Mouse (Mus musculus) CH12.LX (cell line): ENCODE results near the gene Sh3bp5. TPM values are rescaled to one million over a fixed set of nuclear protein-coding genes. Genes with fewer than 3 reads are reported as not detected.

Source experiments
- DNase-seq: peaks from one replicate; pipeline ENCODE4 v3.0.0-alpha.2; 2013; ENCODE audit errors: extremely low read depth
- H3K27ac ChIP-seq: 2 replicates; pipeline ENCODE4 v1.5.1; 2012; ENCODE audit warnings: low read depth, mild to moderate bottlenecking, control low read depth, moderate library complexity; ENCODE audit not compliant: insufficient read depth
- H3K27me3 ChIP-seq: replicated peaks from 2 replicates; pipeline ENCODE3; 2012; ENCODE audit warnings: inconsistent platforms
- H3K36me3 ChIP-seq, 2 experiments: replicated peaks in 1 of 2; 2 replicates each; pipeline versions ENCODE3 to v1.6.1; 2012; ENCODE audit warnings: inconsistent platforms in 1 of 2, low read length in 1 of 2, mild to moderate bottlenecking in 1 of 2, mixed read lengths in 1 of 2, moderate library complexity in 1 of 2; ENCODE audit not compliant: control insufficient read depth in 1 of 2, insufficient read depth in 1 of 2
- H3K4me1 ChIP-seq, 2 experiments: 2 replicates each; pipeline ENCODE4 v1.6.1; 2012; ENCODE audit warnings: inconsistent platforms in 1 of 2, moderate library complexity in 1 of 2; ENCODE audit not compliant: insufficient read depth in 2 of 2, control insufficient read depth in 1 of 2
- H3K4me2 ChIP-seq: 2 replicates; pipeline ENCODE4 v1.6.1; 2012; ENCODE audit warnings: low read depth, mild to moderate bottlenecking, control low read depth; ENCODE audit not compliant: poor library complexity, insufficient read depth, severe bottlenecking
- H3K4me3 ChIP-seq, 3 experiments: fragments of 150-350 bp in 1 of 3; sonication (generic) in 1 of 3; replicated peaks in 1 of 3; 2 replicates each; pipeline versions ENCODE3 to v1.5.1; 2011 to 2012; ENCODE audit warnings: low read depth in 2 of 3, low read length in 2 of 3, mild to moderate bottlenecking in 2 of 3, moderate library complexity in 2 of 3, control low read depth in 1 of 3, improper control_type of control experiment in 1 of 3, inconsistent platforms in 1 of 3, mixed read lengths in 1 of 3; ENCODE audit not compliant: poor library complexity in 1 of 3
- H3K79me2 ChIP-seq: replicated peaks from 2 replicates; pipeline ENCODE4 v1.6.1; 2012; ENCODE audit warnings: mild to moderate bottlenecking, moderate library complexity; ENCODE audit not compliant: control insufficient read depth, poor library complexity, insufficient read depth, severe bottlenecking; ENCODE audit errors: extremely low read depth
- H3K9ac ChIP-seq: 2 replicates; pipeline ENCODE4 v1.6.1; 2012; ENCODE audit warnings: low read depth, mild to moderate bottlenecking, control low read depth, moderate library complexity; ENCODE audit not compliant: insufficient read depth
- H3K9me3 ChIP-seq: replicated peaks from 2 replicates; pipeline ENCODE3; 2012; ENCODE audit warnings: low read length, inconsistent platforms, mixed read lengths
- BHLHE40 ChIP-seq: IDR thresholded peaks from 2 replicates; pipeline ENCODE4 v1.6.1; 2011; ENCODE audit warnings: mild to moderate bottlenecking, low read depth, low read length, improper control_type of control experiment
- CTCF ChIP-seq, 2 experiments: IDR thresholded peaks in 1 of 2; conservative IDR thresholded peaks in 1 of 2; 2 replicates each; pipeline ENCODE4 v1.5.1; 2011 to 2012; ENCODE audit warnings: low read depth in 2 of 2, low read length in 2 of 2, improper control_type of control experiment in 1 of 2, inconsistent platforms in 1 of 2, mild to moderate bottlenecking in 1 of 2, moderate library complexity in 1 of 2
- E2F4 ChIP-seq: IDR thresholded peaks from 2 replicates; pipeline ENCODE4 v1.6.1; 2011; ENCODE audit warnings: low read depth, low read length, improper control_type of control experiment; ENCODE audit not compliant: insufficient replicate concordance
- EP300 ChIP-seq: IDR thresholded peaks from 2 replicates; pipeline ENCODE4 v1.6.1; 2011; ENCODE audit warnings: low read length, improper control_type of control experiment
- ETS1 ChIP-seq: conservative IDR thresholded peaks from 2 replicates; pipeline ENCODE4 v1.6.1; 2012; ENCODE audit warnings: low read depth, mild to moderate bottlenecking, inconsistent platforms, low read length, improper control_type of control experiment, moderate library complexity
- GABPA ChIP-seq: IDR thresholded peaks from 2 replicates; pipeline ENCODE4 v1.6.1; 2012; ENCODE audit warnings: low read depth, low read length, improper control_type of control experiment, inconsistent platforms; ENCODE audit not compliant: insufficient replicate concordance
- HCFC1 ChIP-seq: IDR thresholded peaks from 2 replicates; pipeline ENCODE4 v1.6.1; 2012; ENCODE audit warnings: low read depth, mild to moderate bottlenecking, inconsistent platforms, low read length, improper control_type of control experiment
- IRF4 ChIP-seq: IDR thresholded peaks from 2 replicates; pipeline ENCODE4 v1.6.1; 2014; ENCODE audit warnings: low read depth, mild to moderate bottlenecking, inconsistent platforms, low read length, improper control_type of control experiment
- KAT2A ChIP-seq: IDR thresholded peaks from 2 replicates; pipeline ENCODE4 v1.6.1; 2012; ENCODE audit warnings: low read length, improper control_type of control experiment, inconsistent platforms; ENCODE audit not compliant: insufficient replicate concordance
- MAX ChIP-seq: IDR thresholded peaks from 2 replicates; pipeline ENCODE4 v1.6.1; 2011; ENCODE audit warnings: low read length, improper control_type of control experiment
- MAZ ChIP-seq: IDR thresholded peaks from 2 replicates; pipeline ENCODE4 v1.6.1; 2012; ENCODE audit warnings: low read depth, mild to moderate bottlenecking, inconsistent platforms, low read length, improper control_type of control experiment, moderate library complexity
- MEF2A ChIP-seq: IDR thresholded peaks from 2 replicates; pipeline ENCODE4 v1.6.1; 2014; ENCODE audit warnings: low read depth, mild to moderate bottlenecking, inconsistent platforms, low read length, improper control_type of control experiment, borderline replicate concordance
- MXI1 ChIP-seq: IDR thresholded peaks from 2 replicates; pipeline ENCODE4 v1.6.1; 2011; ENCODE audit warnings: mild to moderate bottlenecking, low read depth, low read length, improper control_type of control experiment
- MYC ChIP-seq: IDR thresholded peaks from 2 replicates; pipeline ENCODE4 v1.6.1; 2011; ENCODE audit warnings: low read depth, mild to moderate bottlenecking, improper control_type of control experiment, low read length
- NELFE ChIP-seq: IDR thresholded peaks from 2 replicates; pipeline ENCODE4 v1.6.1; 2011; ENCODE audit warnings: low read depth, low read length, improper control_type of control experiment
- NRF1 ChIP-seq: IDR thresholded peaks from 2 replicates; pipeline ENCODE4 v1.6.1; 2014; ENCODE audit warnings: low read depth, mild to moderate bottlenecking, inconsistent platforms, low read length, improper control_type of control experiment, moderate library complexity
- PAX5 ChIP-seq: IDR thresholded peaks from 2 replicates; pipeline ENCODE4 v1.6.1; 2012; ENCODE audit warnings: low read length, inconsistent platforms, mixed read lengths
- POLR2AphosphoS2 ChIP-seq: IDR thresholded peaks from 2 replicates; pipeline ENCODE4 v1.6.1; 2011; ENCODE audit warnings: low read depth, low read length, improper control_type of control experiment
- RAD21 ChIP-seq: IDR thresholded peaks from 2 replicates; pipeline ENCODE4 v1.6.1; 2011; ENCODE audit warnings: low read depth, mild to moderate bottlenecking, low read length, improper control_type of control experiment, moderate library complexity
- RCOR1 ChIP-seq: conservative IDR thresholded peaks from 2 replicates; pipeline ENCODE4 v1.6.1; 2012; ENCODE audit warnings: low read depth, mild to moderate bottlenecking, inconsistent platforms, low read length, improper control_type of control experiment
- SIN3A ChIP-seq: IDR thresholded peaks from 2 replicates; pipeline ENCODE4 v1.6.1; 2012; ENCODE audit warnings: low read length, improper control_type of control experiment, inconsistent platforms
- SMC3 ChIP-seq: IDR thresholded peaks from 2 replicates; pipeline ENCODE4 v1.6.1; 2011; ENCODE audit warnings: low read depth, low read length, improper control_type of control experiment
- TBP ChIP-seq: conservative IDR thresholded peaks from 2 replicates; pipeline ENCODE4 v1.6.1; 2011; ENCODE audit warnings: low read depth, low read length, improper control_type of control experiment
- TCF12 ChIP-seq: IDR thresholded peaks from 2 replicates; pipeline ENCODE4 v1.6.1; 2014; ENCODE audit warnings: low read depth, mild to moderate bottlenecking, inconsistent platforms, low read length, improper control_type of control experiment
- UBTF ChIP-seq: IDR thresholded peaks from 2 replicates; pipeline ENCODE4 v1.6.1; 2012; ENCODE audit warnings: low read depth, mild to moderate bottlenecking, inconsistent platforms, low read length, improper control_type of control experiment, moderate library complexity
- USF1 ChIP-seq: IDR thresholded peaks from 2 replicates; pipeline ENCODE4 v1.6.1; 2014; ENCODE audit warnings: low read depth, mild to moderate bottlenecking, inconsistent platforms, low read length, improper control_type of control experiment
- USF2 ChIP-seq: conservative IDR thresholded peaks from 2 replicates; pipeline ENCODE4 v1.6.1; 2011; ENCODE audit warnings: low read depth, low read length, improper control_type of control experiment
- ZC3H11A ChIP-seq: IDR thresholded peaks from 2 replicates; pipeline ENCODE4 v1.6.1; 2012; ENCODE audit warnings: low read depth, mild to moderate bottlenecking, inconsistent platforms, low read length, improper control_type of control experiment
- ZNF384 ChIP-seq: IDR thresholded peaks from 2 replicates; pipeline ENCODE4 v1.6.1; 2012; ENCODE audit warnings: low read depth, low read length, improper control_type of control experiment, inconsistent platforms
- dilution Hi-C: fragments of 300-500 bp; cut with MboI; formaldehyde crosslinking; loops from 2 replicates; pipeline ENCODE4 v1.14.3; 2020; ENCODE audit warnings: low sequenced_read_pairs; ENCODE audit not compliant: extremely low pct_unique_long_range_greater_than_20kb, extremely low pct_ligation_motif_present
- in situ Hi-C: fragments of 300-500 bp; cut with MboI; formaldehyde crosslinking; loops from 3 replicates; pipeline ENCODE4 v1.14.3; 2019; ENCODE audit warnings: low sequenced_read_pairs, low pct_ligation_motif_present, low pct_unique_long_range_greater_than_20kb, mixed read lengths
- polyA plus RNA-seq: library from polyadenylated mRNA; unstranded; fragments of >175 nt; gene quantifications from 2 replicates; pipeline ENCODE4 v1.2.1, GENCODE M21; 2012; ENCODE audit warnings: low read depth; ENCODE audit not compliant: insufficient read length
- total RNA-seq, 2 experiments: library from RNA; depleted of rRNA; stranded (reverse); fragments of 300-350 nt in 1 of 2; fragments of >200 nt in 1 of 2; gene quantifications; 2 replicates each; pipeline ENCODE4 v1.2.3; 2012 to 2014

Sh3bp5 gene
- total and polyA plus RNA-seq, 3 experiments, result 57.4 to 158 (median 64.6) TPM

GRCm38 (mm10) chr14:31385977-31386697, 49.7 kb downstream of the Sh3bp5 start:
- peak overlapping the region; percentile 80 for H3K27ac ChIP-seq
- H3K9ac ChIP-seq, result no peak overlapping the region
- no peaks in the 10 kb centered on the region for H3K27me3 ChIP-seq
- H3K79me2 ChIP-seq, result peaks cover 29% of the 10 kb centered on the region
- dilution Hi-C loops (no loop called here), in situ Hi-C loops (loop anchor here (5.0 kb wide), 2 partner anchors 41 to 76 kb away; no protein-coding TSS in a partner anchor)
- no peaks in the 10 kb centered on the region for H3K9me3 ChIP-seq
- peaks cover 25 to 96% of the 10 kb centered on the region in 2 experiments for H3K4me1 ChIP-seq
- peaks cover 55 to 94% of the 10 kb centered on the region in 2 experiments for H3K36me3 ChIP-seq
- H3K4me2 ChIP-seq, result no peak overlapping the region
- no peak overlapping the region for H3K4me3 ChIP-seq
- TF ChIP-seq ZNF384, result peak; percentile 82
- TF ChIP-seq MAX, result 0 out of 2 replicates have a peak, but pooled peaks have one; percentile 67
- peak; percentile 62 to 98; a peak in 3 of 4 replicates for TF ChIP-seq CTCF (conservative IDR thresholded peaks at IDR 0.05 in 1 of 2, IDR thresholded peaks at IDR 0.05 in 1 of 2; ENCODE audit: low read depth in 2 of 2, low read length in 2 of 2)
- no peak for TF ChIP-seq GABPA
- TF ChIP-seq NRF1, result peak; percentile 52
- peak; percentile 49; the same call in 1 of the 2 replicates for TF ChIP-seq NELFE
- TF ChIP-seq TBP, result no peak
- 0 out of 2 replicates have a peak, but pooled peaks have one; percentile 38 for TF ChIP-seq EP300
- TF ChIP-seq ETS1, result peak; percentile 34; the same call in 1 of the 2 replicates
- TF ChIP-seq HCFC1, result peak; percentile 14; the same call in 1 of the 2 replicates
- no peak for TF ChIP-seq PAX5
- 0 out of 2 replicates have a peak, but pooled peaks have one; percentile 31 for TF ChIP-seq MYC
- peak; percentile 81 for TF ChIP-seq IRF4
- peak; percentile 99 for TF ChIP-seq SMC3
- peak; percentile 64 for TF ChIP-seq BHLHE40
- TF ChIP-seq MEF2A, result peak; percentile 88
- 0 out of 2 replicates have a peak, but pooled peaks have one; percentile 25 for TF ChIP-seq RCOR1
- TF ChIP-seq MXI1, result peak; percentile 28; the same call in 1 of the 2 replicates
- peak; percentile 44; the same call in 1 of the 2 replicates for TF ChIP-seq TCF12
- no peak for TF ChIP-seq UBTF
- peak; percentile 73; the same call in 1 of the 2 replicates for TF ChIP-seq MAZ
- no peak for TF ChIP-seq USF2
- no peak for TF ChIP-seq USF1
- TF ChIP-seq SIN3A, result peak; percentile 63
- peak; percentile 85 for TF ChIP-seq ZC3H11A
- TF ChIP-seq KAT2A, result no peak
- TF ChIP-seq POLR2AphosphoS2, result no peak
- TF ChIP-seq RAD21, result peak; percentile 98
- no peak for TF ChIP-seq E2F4
- peak; percentile 85 for DNase-seq
